Mouse (Mus musculus): ENCODE results near the gene Naa20. TPM values are rescaled to one million over a fixed set of nuclear protein-coding genes. Genes with fewer than 3 reads are reported as not detected.
A peak's percentile ranks its signal among the peaks of the same experiment; 100 is the strongest.

The Naa20 gene
- polyA plus RNA-seq, 1 experiment from 2014 or later = 159 TPM

- WGBS = 86% methylated on average over 3 of the region's 3 CpGs
- ATAC-seq (ENCODE audit: insufficient number of reproducible peaks, low FRiP score, low TSS enrichment, low read depth) (no peak), DNase-seq (ENCODE audit: low spot score) (no peak)
- peaks cover 2% of the 10 kb centered on the region; the same call in 1 of the 2 replicates for H3K4me1 ChIP-seq (ENCODE audit: control insufficient read depth, insufficient read depth, low read length)
- H3K27me3 ChIP-seq (ENCODE audit: control insufficient read depth, insufficient read depth, low read length) = no peaks in the 10 kb centered on the region
- H3K4me2 ChIP-seq (ENCODE audit: low read depth, severe bottlenecking) = no peak overlapping the region
- no peaks in the 10 kb centered on the region for H3K36me3 ChIP-seq (ENCODE audit: control insufficient read depth, insufficient read depth, low read length)
- no peak overlapping the region for H3K9ac ChIP-seq (ENCODE audit: low read length)
- no peak overlapping the region for H3K27ac ChIP-seq (replicated peaks; ENCODE audit: low read depth, low read length)
- H3K9me3 ChIP-seq (ENCODE audit: control insufficient read depth, low read length) = no peaks in the 10 kb centered on the region
- H3K4me3 ChIP-seq (ENCODE audit: low read depth, low read length) = no peak overlapping the region
Observed at GRCm38 (mm10) chr2:145866238-145866637, 35.7 kb upstream of the Naa20 start.

DNA sequence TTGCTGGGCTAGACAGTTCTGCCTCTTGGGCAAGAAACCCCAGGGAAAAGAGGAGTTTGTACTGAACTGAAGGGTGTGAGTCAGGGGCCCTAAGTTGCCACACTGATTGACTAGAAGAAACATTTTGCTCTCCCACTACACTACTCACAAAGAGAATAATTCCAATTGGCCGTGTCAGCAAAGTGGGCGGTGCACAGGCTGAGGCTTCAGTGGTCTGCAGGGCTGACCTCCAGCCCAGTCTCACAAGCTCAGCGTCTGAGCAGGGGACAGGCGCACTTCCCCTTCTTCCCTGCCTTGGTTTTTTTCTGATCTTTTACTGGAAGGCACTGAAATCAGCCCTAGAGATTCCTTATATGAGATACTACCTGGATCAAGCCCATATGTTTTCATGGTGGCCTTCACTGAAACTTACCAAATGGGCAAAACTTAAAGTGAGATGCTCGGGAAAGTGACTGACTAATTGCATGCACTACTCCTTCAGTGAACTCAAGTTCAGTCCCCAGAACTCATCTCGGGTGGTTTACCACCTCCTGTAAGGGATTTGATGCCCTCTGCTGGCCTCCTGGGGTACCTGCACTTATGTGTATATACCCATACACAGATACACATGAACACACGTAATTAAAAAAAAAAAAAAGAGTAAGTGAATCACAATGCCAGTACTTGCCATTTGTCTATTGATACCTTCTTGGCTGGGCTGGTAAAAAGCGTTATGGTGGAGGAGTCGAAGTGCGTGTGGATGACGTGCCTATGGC is 35.0 kb upstream of the Naa20 start:
- Histone ChIP-seq H3K27ac (replicated peaks; ENCODE audit: low read depth, low read length) (no peak overlapping the region), H3K9me3 (ENCODE audit: control insufficient read depth, low read length) (no peaks in the 10 kb centered on the region), H3K36me3 (ENCODE audit: control insufficient read depth, insufficient read depth, low read length) (no peaks in the 10 kb centered on the region), H3K4me3 (ENCODE audit: low read depth, low read length) (no peak overlapping the region), H3K4me1 (ENCODE audit: control insufficient read depth, insufficient read depth, low read length) (no peaks in the 10 kb centered on the region), H3K9ac (ENCODE audit: low read length) (no peak overlapping the region), H3K4me2 (ENCODE audit: low read depth, severe bottlenecking) (no peak overlapping the region), H3K27me3 (ENCODE audit: control insufficient read depth, insufficient read depth, low read length) (no peaks in the 10 kb centered on the region)
- ATAC-seq (ENCODE audit: insufficient number of reproducible peaks, low FRiP score, low TSS enrichment, low read depth) = no peak
- WGBS = 94% methylated on average over 11 of the region's 11 CpGs
- no peak for DNase-seq (ENCODE audit: low spot score)

DNA sequence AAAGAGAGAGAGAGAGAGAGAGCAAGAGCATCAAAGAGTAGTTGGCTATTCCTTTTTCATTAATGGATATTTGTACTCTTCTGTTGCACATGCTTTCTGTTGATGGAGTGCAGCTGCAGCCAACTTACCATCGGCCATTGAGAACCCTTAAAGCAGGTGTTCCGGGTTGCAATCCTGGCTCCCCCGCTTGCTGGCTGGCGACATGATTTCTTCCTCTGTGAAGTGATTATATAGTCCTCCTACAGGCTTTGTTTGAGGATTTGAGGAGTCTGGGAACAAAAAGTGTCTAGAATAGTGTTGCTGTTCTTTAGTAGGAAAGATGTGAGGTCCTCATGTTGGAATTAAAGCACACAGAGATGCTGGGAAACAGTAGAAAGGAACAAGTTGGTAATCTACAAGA is 30.6 kb upstream of the Naa20 start:
- Histone ChIP-seq H3K36me3 (ENCODE audit: control insufficient read depth, insufficient read depth, low read length) (no peaks in the 10 kb centered on the region), H3K4me1 (ENCODE audit: control insufficient read depth, insufficient read depth, low read length) (no peaks in the 10 kb centered on the region), H3K4me3 (ENCODE audit: low read depth, low read length) (no peak overlapping the region), H3K9ac (ENCODE audit: low read length) (no peak overlapping the region), H3K9me3 (ENCODE audit: control insufficient read depth, low read length) (no peaks in the 10 kb centered on the region), H3K27ac (replicated peaks; ENCODE audit: low read depth, low read length) (no peak overlapping the region), H3K4me2 (ENCODE audit: low read depth, severe bottlenecking) (no peak overlapping the region), H3K27me3 (ENCODE audit: control insufficient read depth, insufficient read depth, low read length) (no peaks in the 10 kb centered on the region)
- ATAC-seq (ENCODE audit: insufficient number of reproducible peaks, low FRiP score, low TSS enrichment, low read depth) (no peak), DNase-seq (ENCODE audit: low spot score) (no peak)
- WGBS = 79% methylated on average over 4 of the region's 4 CpGs

GRCm38 (mm10) chr2:145872099-145872498 is 29.8 kb upstream of the Naa20 start:
- no peak overlapping the region for H3K4me2 ChIP-seq (ENCODE audit: low read depth, severe bottlenecking)
- H3K9me3 ChIP-seq (ENCODE audit: control insufficient read depth, low read length) = no peaks in the 10 kb centered on the region
- no peaks in the 10 kb centered on the region for H3K4me1 ChIP-seq (ENCODE audit: control insufficient read depth, insufficient read depth, low read length)
- H3K9ac ChIP-seq (ENCODE audit: low read length) = no peak overlapping the region
- no peaks in the 10 kb centered on the region for H3K27me3 ChIP-seq (ENCODE audit: control insufficient read depth, insufficient read depth, low read length)
- no peak for ATAC-seq (ENCODE audit: insufficient number of reproducible peaks, low FRiP score, low TSS enrichment, low read depth)
- H3K27ac ChIP-seq (replicated peaks; ENCODE audit: low read depth, low read length) = no peak overlapping the region
- no peaks in the 10 kb centered on the region for H3K36me3 ChIP-seq (ENCODE audit: control insufficient read depth, insufficient read depth, low read length)
- 92% methylated on average over 1 of the region's 1 CpGs for WGBS
- no peak for DNase-seq (ENCODE audit: low spot score)
- no peak overlapping the region for H3K4me3 ChIP-seq (ENCODE audit: low read depth, low read length)

DNA sequence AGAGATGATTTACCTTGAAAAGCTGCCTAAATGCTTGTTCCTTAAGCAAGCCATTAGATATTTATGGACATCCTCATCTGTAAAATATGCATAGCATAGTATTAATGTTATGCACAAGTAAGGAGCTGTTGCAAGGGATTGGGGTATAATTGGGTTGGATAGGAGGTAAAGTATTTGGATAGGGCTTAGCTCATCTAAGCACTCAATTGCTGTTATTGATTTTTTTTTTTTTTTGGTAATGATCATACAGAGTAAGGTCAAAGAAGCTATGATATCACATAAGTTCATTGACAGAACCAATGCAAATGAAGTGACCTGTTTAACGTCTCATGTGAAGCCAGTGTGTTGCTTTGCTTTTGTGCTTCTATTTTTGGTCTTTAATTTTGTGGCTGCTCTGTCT is 27.9 kb upstream of the Naa20 start:
- no peaks in the 10 kb centered on the region for H3K4me1 ChIP-seq (ENCODE audit: control insufficient read depth, insufficient read depth, low read length)
- no peaks in the 10 kb centered on the region for H3K27me3 ChIP-seq (ENCODE audit: control insufficient read depth, insufficient read depth, low read length)
- ATAC-seq (ENCODE audit: insufficient number of reproducible peaks, low FRiP score, low TSS enrichment, low read depth) = no peak
- H3K9ac ChIP-seq (ENCODE audit: low read length) = no peak overlapping the region
- 90% methylated on average over 1 of the region's 1 CpGs for WGBS
- H3K27ac ChIP-seq (replicated peaks; ENCODE audit: low read depth, low read length) = no peak overlapping the region
- H3K9me3 ChIP-seq (ENCODE audit: control insufficient read depth, low read length) = no peaks in the 10 kb centered on the region
- no peak for DNase-seq (ENCODE audit: low spot score)
- H3K4me3 ChIP-seq (ENCODE audit: low read depth, low read length) = no peak overlapping the region
- H3K36me3 ChIP-seq (ENCODE audit: control insufficient read depth, insufficient read depth, low read length) = no peaks in the 10 kb centered on the region; the same call in 1 of the 2 replicates
- no peak overlapping the region for H3K4me2 ChIP-seq (ENCODE audit: low read depth, severe bottlenecking)

GRCm38 (mm10) chr2:145874879-145875482 is 26.9 kb upstream of the Naa20 start:
- no peaks in the 10 kb centered on the region for H3K4me1 ChIP-seq (ENCODE audit: control insufficient read depth, insufficient read depth, low read length)
- H3K4me3 ChIP-seq (ENCODE audit: low read depth, low read length) = no peak overlapping the region
- ATAC-seq (ENCODE audit: insufficient number of reproducible peaks, low FRiP score, low TSS enrichment, low read depth) = no peak
- no peak for DNase-seq (ENCODE audit: low spot score)
- H3K9me3 ChIP-seq (ENCODE audit: control insufficient read depth, low read length) = no peaks in the 10 kb centered on the region
- no peak overlapping the region for H3K4me2 ChIP-seq (ENCODE audit: low read depth, severe bottlenecking)
- 70% methylated on average over 3 of the region's 3 CpGs for WGBS
- H3K27me3 ChIP-seq (ENCODE audit: control insufficient read depth, insufficient read depth, low read length) = no peaks in the 10 kb centered on the region
- no peak overlapping the region for H3K27ac ChIP-seq (replicated peaks; ENCODE audit: low read depth, low read length)
- no peaks in the 10 kb centered on the region; the same call in 1 of the 2 replicates for H3K36me3 ChIP-seq (ENCODE audit: control insufficient read depth, insufficient read depth, low read length)
- no peak overlapping the region for H3K9ac ChIP-seq (ENCODE audit: low read length)

DNA sequence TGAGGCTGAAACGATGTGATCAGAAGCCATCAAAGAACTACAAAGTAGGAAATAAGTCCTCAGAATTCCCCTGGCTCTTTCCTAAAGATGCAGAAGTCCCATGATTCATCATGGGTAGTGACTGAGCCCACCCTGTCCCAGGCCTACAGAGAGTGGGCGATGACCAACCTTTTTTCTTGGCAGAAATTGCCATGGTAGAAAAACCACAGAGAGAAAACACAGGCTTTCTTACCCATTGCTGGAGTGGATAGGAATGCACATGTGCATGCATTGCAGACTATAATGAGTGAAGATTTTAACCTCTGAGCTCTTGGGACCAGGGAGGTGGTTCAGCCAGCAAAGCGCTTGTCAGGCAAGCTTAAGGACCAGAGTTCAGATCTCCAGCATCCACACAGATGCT is 24.7 kb upstream of the Naa20 start:
- no peak for DNase-seq (ENCODE audit: low spot score)
- Histone ChIP-seq H3K4me2 (ENCODE audit: low read depth, severe bottlenecking) (no peak overlapping the region), H3K9ac (ENCODE audit: low read length) (no peak overlapping the region), H3K4me3 (ENCODE audit: low read depth, low read length) (no peak overlapping the region), H3K4me1 (ENCODE audit: control insufficient read depth, insufficient read depth, low read length) (peaks cover 12% of the 10 kb centered on the region), H3K36me3 (ENCODE audit: control insufficient read depth, insufficient read depth, low read length) (no peaks in the 10 kb centered on the region; the same call in 1 of the 2 replicates), H3K27ac (replicated peaks; ENCODE audit: low read depth, low read length) (no peak overlapping the region), H3K9me3 (ENCODE audit: control insufficient read depth, low read length) (no peaks in the 10 kb centered on the region), H3K27me3 (ENCODE audit: control insufficient read depth, insufficient read depth, low read length) (no peaks in the 10 kb centered on the region)
- 79% methylated on average over 3 of the region's 3 CpGs for WGBS
- no peak for ATAC-seq (ENCODE audit: insufficient number of reproducible peaks, low FRiP score, low TSS enrichment, low read depth)

DNA sequence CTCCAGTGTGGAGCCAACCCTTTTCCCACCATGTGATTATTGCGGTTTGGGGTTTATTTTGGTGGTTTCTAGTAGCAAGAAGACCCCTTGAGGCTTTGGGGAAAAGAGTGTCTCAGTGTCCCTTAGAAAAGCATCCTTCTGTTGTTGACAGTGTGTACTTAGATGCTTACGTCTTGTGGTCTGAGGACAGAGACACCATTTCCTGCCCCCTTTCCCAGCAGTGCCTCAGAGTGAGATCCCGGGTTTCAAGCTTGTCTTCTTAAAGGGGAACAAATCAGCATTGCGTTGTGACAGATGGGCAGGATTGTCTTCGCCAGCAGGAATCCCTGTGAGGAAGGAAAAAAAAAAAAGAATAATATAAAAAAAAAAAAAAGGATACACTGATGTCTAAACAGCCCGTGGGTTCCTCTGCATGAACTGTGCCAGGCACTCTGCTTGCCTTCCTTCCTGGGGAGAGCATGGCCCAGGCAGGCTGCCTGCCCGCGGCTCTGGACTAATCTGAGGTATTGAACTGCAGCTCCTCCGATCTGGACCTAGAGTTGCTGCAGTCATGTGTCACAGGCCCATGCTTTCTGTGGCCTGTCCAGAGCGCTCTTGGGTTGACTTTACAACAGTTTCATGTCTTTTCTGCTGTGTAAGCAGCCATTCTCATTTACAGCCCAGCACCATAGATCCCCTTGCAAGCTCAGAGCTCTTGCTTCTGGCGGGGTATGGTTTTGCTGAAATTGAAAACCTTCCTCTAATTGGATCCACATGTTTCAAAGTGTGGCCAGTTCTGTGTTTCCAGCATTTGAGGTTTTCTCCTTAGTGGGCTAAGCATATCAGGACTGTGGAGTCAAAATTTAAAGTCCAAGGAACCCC is 20.8 kb upstream of the Naa20 start:
- H3K27me3 ChIP-seq (ENCODE audit: control insufficient read depth, insufficient read depth, low read length) = no peaks in the 10 kb centered on the region
- peaks cover 33% of the 10 kb centered on the region for H3K4me1 ChIP-seq (ENCODE audit: control insufficient read depth, insufficient read depth, low read length)
- H3K9me3 ChIP-seq (ENCODE audit: control insufficient read depth, low read length) = no peaks in the 10 kb centered on the region
- H3K4me2 ChIP-seq (ENCODE audit: low read depth, severe bottlenecking) = no peak overlapping the region
- ATAC-seq (ENCODE audit: insufficient number of reproducible peaks, low FRiP score, low TSS enrichment, low read depth) (peak; percentile 86), DNase-seq (ENCODE audit: low spot score) (peak; percentile 77)
- no peak overlapping the region for H3K4me3 ChIP-seq (ENCODE audit: low read depth, low read length)
- no peak overlapping the region for H3K9ac ChIP-seq (ENCODE audit: low read length)
- WGBS = 30% methylated on average over 11 of the region's 11 CpGs
- no peaks in the 10 kb centered on the region; the same call in 1 of the 2 replicates for H3K36me3 ChIP-seq (ENCODE audit: control insufficient read depth, insufficient read depth, low read length)
- H3K27ac ChIP-seq (replicated peaks; ENCODE audit: low read depth, low read length) = peak overlapping the region; percentile 90
